Mouse (Mus musculus): ENCODE measurements around the gene Slc6a20a. TPM values are rescaled to one million over a fixed set of nuclear protein-coding genes. Genes with fewer than 3 reads are reported as not detected.
A peak's percentile ranks its signal among the peaks of the same experiment; 100 is the strongest.

Slc6a20a gene
- total and polyA plus RNA-seq, 3 experiments, result not detected

DNA sequence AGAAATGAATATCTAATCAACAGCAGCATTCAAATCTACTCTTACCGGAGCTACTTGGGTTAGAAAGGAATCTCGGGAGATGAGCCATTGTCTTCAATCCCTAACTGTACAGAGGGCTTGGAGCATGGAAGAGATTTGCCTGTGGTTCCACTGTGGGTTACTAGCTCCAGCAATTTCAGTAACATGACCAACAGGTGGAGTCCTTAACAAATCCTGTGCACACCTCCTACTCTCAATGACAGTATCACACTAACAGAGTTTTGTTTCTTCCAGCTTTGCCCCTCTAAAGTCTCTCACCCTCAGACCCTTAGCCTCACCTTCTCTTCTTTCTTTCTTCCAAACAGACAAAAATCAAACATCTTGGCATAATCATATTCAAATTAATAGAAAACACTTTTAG lies 34.4 kb upstream of the Slc6a20a start:
- no peak for DNase-seq (ENCODE audit: low read depth, low spot score)
- H3K9me3 ChIP-seq (replicated peaks; ENCODE audit: insufficient read depth, low read length), result no peaks in the 10 kb centered on the region
- H3K4me1 ChIP-seq (ENCODE audit: control insufficient read depth in 1 of 2, insufficient read depth in 2 of 2, low read length in 2 of 2), result peaks cover 3 to 8% of the 10 kb centered on the region in 2 experiments; a peak in 3 of 4 replicates
- peaks cover 0 to 7% of the 10 kb centered on the region in 2 experiments; a peak in 3 of 4 replicates for H3K36me3 ChIP-seq (ENCODE audit: control insufficient read depth in 1 of 2, insufficient read depth in 2 of 2, low read length in 2 of 2)
- TF ChIP-seq TCF12 (IDR thresholded peaks at IDR 0.05; ENCODE audit: low read depth, low read length) (no peak), E2F4 (IDR thresholded peaks at IDR 0.05; ENCODE audit: borderline replicate concordance, low read depth, low read length) (no peak), RAD21 (IDR thresholded peaks at IDR 0.05; ENCODE audit: low read depth, low read length) (no peak; the same call in none of the 2 replicates), CTCF (IDR thresholded peaks at IDR 0.05 in 2 of 3, conservative IDR thresholded peaks at IDR 0.05 in 1 of 3; ENCODE audit: control insufficient read depth in 1 of 3, insufficient read depth in 1 of 3, low read depth in 2 of 3, low read length in 3 of 3, poor library complexity in 1 of 3, severe bottlenecking in 1 of 3) (peak in 1 of 3 experiments; percentile 26; a peak in 2 of 6 replicates), USF2 (IDR thresholded peaks at IDR 0.05; ENCODE audit: borderline replicate concordance in 1 of 2, insufficient read depth in 1 of 2, low read depth in 1 of 2, low read length in 2 of 2) (no peak)
- H3K4me3 ChIP-seq (ENCODE audit: control insufficient read depth in 1 of 2, insufficient read depth in 1 of 2, low read depth in 2 of 2, low read length in 2 of 2), result no peak overlapping the region
- no peaks in the 10 kb centered on the region for H3K79me2 ChIP-seq (ENCODE audit: control insufficient read depth, insufficient read depth, low read length, poor library complexity)
- H3K9ac ChIP-seq (ENCODE audit: control insufficient read depth, low read depth, low read length, poor library complexity, severe bottlenecking), result no peak overlapping the region
- no peak overlapping the region for H3K27ac ChIP-seq (ENCODE audit: control insufficient read depth, low read depth, low read length)
- H3K27me3 ChIP-seq (ENCODE audit: control insufficient read depth in 1 of 2, insufficient read depth in 2 of 2, low read length in 2 of 2), result no peaks in the 10 kb centered on the region

- H3K36me3 ChIP-seq (ENCODE audit: control insufficient read depth in 1 of 2, insufficient read depth in 2 of 2, low read length in 2 of 2), result no peaks in the 10 kb centered on the region; a peak in 1 of 4 replicates
- no peaks in the 10 kb centered on the region for H3K79me2 ChIP-seq (ENCODE audit: control insufficient read depth, insufficient read depth, low read length, poor library complexity)
- H3K4me1 ChIP-seq (ENCODE audit: control insufficient read depth in 1 of 2, insufficient read depth in 2 of 2, low read length in 2 of 2), result no peaks in the 10 kb centered on the region
- H3K9ac ChIP-seq (ENCODE audit: control insufficient read depth, low read depth, low read length, poor library complexity, severe bottlenecking), result no peak overlapping the region
- H3K4me3 ChIP-seq (ENCODE audit: control insufficient read depth in 1 of 2, insufficient read depth in 1 of 2, low read depth in 2 of 2, low read length in 2 of 2), result no peak overlapping the region
- TF ChIP-seq SMC3 (IDR thresholded peaks at IDR 0.05; ENCODE audit: low read depth, low read length), result peak; percentile 37; the same call in 1 of the 2 replicates
- no peak for TF ChIP-seq EP300 (IDR thresholded peaks at IDR 0.05; ENCODE audit: low read depth in 1 of 2, low read length in 2 of 2)
- TF ChIP-seq MEF2A (IDR thresholded peaks at IDR 0.05; ENCODE audit: extremely low read depth, insufficient replicate concordance, low read depth, low read length, poor library complexity, severe bottlenecking), result no peak
- no peak for TF ChIP-seq TCF12 (IDR thresholded peaks at IDR 0.05; ENCODE audit: low read depth, low read length)
- no peak for TF ChIP-seq JUND (IDR thresholded peaks at IDR 0.05; ENCODE audit: low read depth, low read length)
- no peak for TF ChIP-seq MAX (IDR thresholded peaks at IDR 0.05; ENCODE audit: low read length)
- TF ChIP-seq ZC3H11A (IDR thresholded peaks at IDR 0.05; ENCODE audit: low read depth, low read length), result peak; percentile 55
- no peak for TF ChIP-seq MAZ (IDR thresholded peaks at IDR 0.05; ENCODE audit: low read depth, low read length)
- TF ChIP-seq USF2 (IDR thresholded peaks at IDR 0.05; ENCODE audit: borderline replicate concordance in 1 of 2, insufficient read depth in 1 of 2, low read depth in 1 of 2, low read length in 2 of 2), result no peak
- TF ChIP-seq MYC (IDR thresholded peaks at IDR 0.05; ENCODE audit: low read depth, low read length), result no peak
- peak in 2 of 3 experiments; percentile 6 to 44; a peak in 2 of 6 replicates for TF ChIP-seq CTCF (IDR thresholded peaks at IDR 0.05 in 2 of 3, conservative IDR thresholded peaks at IDR 0.05 in 1 of 3; ENCODE audit: control insufficient read depth in 1 of 3, insufficient read depth in 1 of 3, low read depth in 2 of 3, low read length in 3 of 3, poor library complexity in 1 of 3, severe bottlenecking in 1 of 3)
- TF ChIP-seq ETS1 (IDR thresholded peaks at IDR 0.05; ENCODE audit: low read depth, low read length), result no peak
- no peak for TF ChIP-seq KAT2A (conservative IDR thresholded peaks at IDR 0.05; ENCODE audit: low read depth, low read length)
- peak; percentile 44 for TF ChIP-seq RAD21 (IDR thresholded peaks at IDR 0.05; ENCODE audit: low read depth, low read length)
- no peak for TF ChIP-seq MXI1 (IDR thresholded peaks at IDR 0.05; ENCODE audit: low read depth, low read length)
- H3K27ac ChIP-seq (ENCODE audit: control insufficient read depth, low read depth, low read length), result no peak overlapping the region
- no peaks in the 10 kb centered on the region for H3K27me3 ChIP-seq (ENCODE audit: control insufficient read depth in 1 of 2, insufficient read depth in 2 of 2, low read length in 2 of 2)
- DNase-seq (ENCODE audit: low read depth, low spot score), result peak; percentile 15
- no peaks in the 10 kb centered on the region for H3K9me3 ChIP-seq (replicated peaks; ENCODE audit: insufficient read depth, low read length)
These were observed 30.5 kb upstream of the Slc6a20a start for GRCm38 (mm10) chr9:123709226-123709625.
